Mouse (Mus musculus): ENCODE data around the gene Spata9.

GRCm38 (mm10) chr13:75930660-75931059, 36.3 kb upstream of the Spata9 start:
- no peak for TF ChIP-seq GATA1 (IDR thresholded peaks at IDR 0.05; ENCODE audit: borderline replicate concordance, low read length)
- no peak for TF ChIP-seq FLI1 (IDR thresholded peaks at IDR 0.05; ENCODE audit: low read length)

Measured in megakaryocyte, embryonic 14.5 days (primary cell).